Mouse (Mus musculus) T-helper 1 cell (primary cell): ENCODE data around the gene Gpr165.

Source experiments
- in situ Hi-C: fragments of 300-600 bp; cut with MboI, MseI; formaldehyde crosslinking; loops from one replicate; pipeline ENCODE4 v1.15.1; 2025; ENCODE audit warnings: high pct_unique_total_duplicates

Gene Gpr165

DNA sequence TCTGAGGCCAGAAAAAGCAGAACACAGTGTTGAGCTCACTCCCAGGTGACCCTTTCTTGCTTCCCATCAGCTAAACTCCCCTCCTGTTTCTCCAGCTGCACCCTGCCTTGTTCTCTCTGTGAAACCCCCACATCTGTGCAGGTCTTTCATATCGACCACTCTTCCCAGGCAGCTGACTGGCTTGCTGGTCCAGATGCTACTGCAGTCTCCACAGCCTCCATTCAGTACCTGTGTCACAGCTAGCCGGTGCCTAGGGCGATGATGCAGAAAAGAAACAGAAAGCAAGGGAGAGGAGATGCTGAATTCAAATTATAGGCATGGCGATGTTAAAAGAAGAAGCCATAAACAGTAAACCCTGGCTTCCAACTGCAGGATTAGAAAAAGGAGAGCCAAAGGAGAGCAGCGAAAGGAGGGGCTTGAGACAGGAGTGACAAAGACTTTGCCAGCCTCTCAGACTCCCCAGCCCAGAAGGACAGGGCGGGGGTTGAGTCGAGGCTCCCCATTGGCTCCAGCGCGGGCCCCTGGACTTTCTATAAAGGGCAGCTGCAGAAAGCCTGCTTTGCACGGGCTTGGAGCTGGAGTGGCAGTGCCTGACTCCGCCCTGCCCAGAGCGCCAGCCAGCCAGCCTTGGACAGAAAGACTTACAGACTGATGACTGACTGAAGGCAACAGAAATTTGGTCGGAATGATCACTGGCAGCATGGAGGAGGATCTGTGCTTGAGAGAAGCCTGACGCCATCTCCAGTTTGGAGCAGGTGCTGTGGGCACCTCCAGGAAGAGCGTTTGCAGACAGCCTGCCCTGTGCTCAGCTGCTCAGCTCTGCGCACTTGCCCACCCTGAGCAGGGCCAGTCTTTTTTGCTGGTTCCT is at the start of gene Gpr165:
Gene Gpr165, plus strand, starts transcription at position 535 of the 868 bp plus-strand sequence.
- in situ Hi-C loops: no loop called here

- in situ Hi-C loops: no loop called here
Measured at GRCm38 (mm10) chrX:96674871-96675270, 38.4 kb upstream of the Gpr165 start.
